Mouse (Mus musculus): Measurements from ENCODE around the gene Fkbp4. TPM values are rescaled to one million over a fixed set of nuclear protein-coding genes. Genes with fewer than 3 reads are reported as not detected.

Gene Fkbp4
- polyA plus RNA-seq, 1 experiment: 7.7 TPM

- H3K4me1 ChIP-seq (ENCODE audit: control insufficient read depth): peaks cover 56% of the 10 kb centered on the region
- peaks cover 15% of the 10 kb centered on the region for H3K36me3 ChIP-seq (ENCODE audit: control insufficient read depth)
- no peak overlapping the region for H3K4me3 ChIP-seq (replicated peaks)
- H3K9me3 ChIP-seq (ENCODE audit: control insufficient read depth, low read length): peaks cover 2% of the 10 kb centered on the region; the same call in 1 of the 2 replicates
- no peaks in the 10 kb centered on the region for H3K27me3 ChIP-seq (ENCODE audit: control insufficient read depth)
- TF ChIP-seq GATA1 (IDR thresholded peaks at IDR 0.05; ENCODE audit: low read length) (no peak), TAL1 (IDR thresholded peaks at IDR 0.05; ENCODE audit: low read length) (no peak)
Observed at GRCm38 (mm10) chr6:128440238-128440637, 1.8 kb upstream of the Fkbp4 start.

GRCm38 (mm10) chr6:128438871-128439341 lies 429 bp upstream of the Fkbp4 start:
- Histone ChIP-seq H3K4me3 (replicated peaks) (peak overlapping the region; percentile 92), H3K4me1 (ENCODE audit: control insufficient read depth) (peaks cover 50% of the 10 kb centered on the region), H3K9me3 (ENCODE audit: control insufficient read depth, low read length) (peaks cover 2% of the 10 kb centered on the region; the same call in 1 of the 2 replicates), H3K36me3 (ENCODE audit: control insufficient read depth) (peaks cover 29% of the 10 kb centered on the region), H3K27me3 (ENCODE audit: control insufficient read depth) (no peaks in the 10 kb centered on the region)
- TF ChIP-seq TAL1 (IDR thresholded peaks at IDR 0.05; ENCODE audit: low read length) (no peak), GATA1 (IDR thresholded peaks at IDR 0.05; ENCODE audit: low read length) (no peak)

GRCm38 (mm10) chr6:128437731-128438316 lies 653 bp downstream of the Fkbp4 start:
- Histone ChIP-seq H3K4me1 (ENCODE audit: control insufficient read depth) (peaks cover 54% of the 10 kb centered on the region), H3K36me3 (ENCODE audit: control insufficient read depth) (peaks cover 40% of the 10 kb centered on the region)

DNA sequence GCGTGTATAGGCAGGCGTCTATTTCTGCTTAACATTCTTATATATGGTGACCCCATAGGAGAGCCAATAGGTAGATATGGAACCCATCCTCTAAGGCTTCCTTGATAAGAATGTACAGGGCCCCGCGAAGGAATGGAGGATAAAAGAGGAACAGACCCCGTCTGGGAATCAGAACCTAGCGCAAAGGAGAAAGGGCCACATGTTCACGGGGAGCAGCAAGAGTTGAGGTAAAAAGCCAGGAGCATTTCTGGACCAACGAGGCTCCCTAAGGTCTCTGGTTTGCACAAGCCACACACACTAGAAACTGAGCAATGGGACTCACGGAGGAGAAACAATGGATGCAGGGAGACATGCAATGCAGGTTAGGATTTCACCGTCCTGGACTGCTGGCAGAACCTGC lies 1.2 kb downstream of the Fkbp4 start:
- Histone ChIP-seq H3K4me3 (replicated peaks) (peak overlapping the region; percentile 92), H3K27me3 (ENCODE audit: control insufficient read depth) (no peaks in the 10 kb centered on the region), H3K4me1 (ENCODE audit: control insufficient read depth) (peaks cover 54% of the 10 kb centered on the region), H3K9me3 (ENCODE audit: control insufficient read depth, low read length) (peaks cover 2% of the 10 kb centered on the region; the same call in 1 of the 2 replicates), H3K36me3 (ENCODE audit: control insufficient read depth) (peaks cover 45% of the 10 kb centered on the region)
- TF ChIP-seq TAL1 (IDR thresholded peaks at IDR 0.05; ENCODE audit: low read length) (no peak), GATA1 (IDR thresholded peaks at IDR 0.05; ENCODE audit: low read length) (no peak)

More at GRCm38 (mm10) chr6:128437731-128438316, 653 bp downstream of the Fkbp4 start:
- Histone ChIP-seq H3K9me3 (ENCODE audit: control insufficient read depth, low read length) (peaks cover 2% of the 10 kb centered on the region; the same call in 1 of the 2 replicates), H3K27me3 (ENCODE audit: control insufficient read depth) (no peaks in the 10 kb centered on the region), H3K4me3 (replicated peaks) (peak overlapping the region; percentile 92)
- TF ChIP-seq GATA1 (IDR thresholded peaks at IDR 0.05; ENCODE audit: low read length) (no peak), TAL1 (IDR thresholded peaks at IDR 0.05; ENCODE audit: low read length) (no peak)

- peaks cover 57% of the 10 kb centered on the region for H3K4me1 ChIP-seq (ENCODE audit: control insufficient read depth)
Observed at GRCm38 (mm10) chr6:128436356-128437005, 2.0 kb downstream of the Fkbp4 start.

GRCm38 (mm10) chr6:128435474-128435873 lies 3.0 kb downstream of the Fkbp4 start:
- Histone ChIP-seq H3K9me3 (ENCODE audit: control insufficient read depth, low read length) (no peaks in the 10 kb centered on the region), H3K4me3 (replicated peaks) (no peak overlapping the region), H3K27me3 (ENCODE audit: control insufficient read depth) (no peaks in the 10 kb centered on the region), H3K36me3 (ENCODE audit: control insufficient read depth) (peaks cover 61% of the 10 kb centered on the region), H3K4me1 (ENCODE audit: control insufficient read depth) (peaks cover 59% of the 10 kb centered on the region)
- TF ChIP-seq GATA1 (IDR thresholded peaks at IDR 0.05; ENCODE audit: low read length) (no peak), TAL1 (IDR thresholded peaks at IDR 0.05; ENCODE audit: low read length) (no peak)

More at GRCm38 (mm10) chr6:128436356-128437005, 2.0 kb downstream of the Fkbp4 start:
- no peak for TF ChIP-seq TAL1 (IDR thresholded peaks at IDR 0.05; ENCODE audit: low read length)
- TF ChIP-seq GATA1 (IDR thresholded peaks at IDR 0.05; ENCODE audit: low read length): no peak
- no peaks in the 10 kb centered on the region for H3K27me3 ChIP-seq (ENCODE audit: control insufficient read depth)
- H3K36me3 ChIP-seq (ENCODE audit: control insufficient read depth): peaks cover 53% of the 10 kb centered on the region
- H3K9me3 ChIP-seq (ENCODE audit: control insufficient read depth, low read length): peaks cover 2% of the 10 kb centered on the region; the same call in 1 of the 2 replicates
- H3K4me3 ChIP-seq (replicated peaks): peak overlapping the region; percentile 92

GRCm38 (mm10) chr6:128433566-128433965 lies 4.9 kb downstream of the Fkbp4 start:
- H3K4me1 ChIP-seq (ENCODE audit: control insufficient read depth): peaks cover 56% of the 10 kb centered on the region
- H3K9me3 ChIP-seq (ENCODE audit: control insufficient read depth, low read length): no peaks in the 10 kb centered on the region
- peaks cover 76% of the 10 kb centered on the region for H3K36me3 ChIP-seq (ENCODE audit: control insufficient read depth)
- H3K27me3 ChIP-seq (ENCODE audit: control insufficient read depth): no peaks in the 10 kb centered on the region
- no peak overlapping the region for H3K4me3 ChIP-seq (replicated peaks)
- TF ChIP-seq TAL1 (IDR thresholded peaks at IDR 0.05; ENCODE audit: low read length): no peak
- no peak for TF ChIP-seq GATA1 (IDR thresholded peaks at IDR 0.05; ENCODE audit: low read length)

GRCm38 (mm10) chr6:128432356-128432915 lies 6.0 kb downstream of the Fkbp4 start:
- Histone ChIP-seq H3K36me3 (ENCODE audit: control insufficient read depth) (peaks cover 83% of the 10 kb centered on the region), H3K4me3 (replicated peaks) (no peak overlapping the region), H3K27me3 (ENCODE audit: control insufficient read depth) (no peaks in the 10 kb centered on the region), H3K4me1 (ENCODE audit: control insufficient read depth) (peaks cover 47% of the 10 kb centered on the region), H3K9me3 (ENCODE audit: control insufficient read depth, low read length) (no peaks in the 10 kb centered on the region)
- no peak for TF ChIP-seq TAL1 (IDR thresholded peaks at IDR 0.05; ENCODE audit: low read length)
- TF ChIP-seq GATA1 (IDR thresholded peaks at IDR 0.05; ENCODE audit: low read length): no peak

GRCm38 (mm10) chr6:128429826-128430225 lies 8.7 kb downstream of the Fkbp4 start:
- Histone ChIP-seq H3K36me3 (ENCODE audit: control insufficient read depth) (peaks cover 63% of the 10 kb centered on the region), H3K4me3 (replicated peaks) (no peak overlapping the region), H3K27me3 (ENCODE audit: control insufficient read depth) (no peaks in the 10 kb centered on the region), H3K4me1 (ENCODE audit: control insufficient read depth) (peaks cover 38% of the 10 kb centered on the region), H3K9me3 (ENCODE audit: control insufficient read depth, low read length) (no peaks in the 10 kb centered on the region)
- TF ChIP-seq GATA1 (IDR thresholded peaks at IDR 0.05; ENCODE audit: low read length) (no peak), TAL1 (IDR thresholded peaks at IDR 0.05; ENCODE audit: low read length) (no peak)
